Mouse (Mus musculus) kidney, adult 2 months (tissue): ENCODE measurements around the gene Wfdc15a.

ENCODE experiments used
- CTCF ChIP-seq: fragments of 200-500 bp; conservative IDR thresholded peaks from 2 replicates; pipeline ENCODE4 v1.5.1; 2011; ENCODE audit warnings: low read depth, mild to moderate bottlenecking, control low read depth, low read length, moderate library complexity, mixed read lengths; ENCODE audit not compliant: insufficient read depth, insufficient read length
- POLR2A ChIP-seq: fragments of 200-500 bp; IDR thresholded peaks from one replicate; pipeline ENCODE4 v1.6.1; 2011; ENCODE audit warnings: low read depth, low read length, control low read depth

GRCm38 (mm10) chr2:164173394-164173793 lies 26.5 kb downstream of the Wfdc15a start:
- TF ChIP-seq POLR2A (no peak), CTCF (no peak)
